Mouse (Mus musculus) liver, embryonic 13.5 days (tissue): ENCODE results near the gene Pfkfb3. TPM values are rescaled to one million over a fixed set of nuclear protein-coding genes. Genes with fewer than 3 reads are reported as not detected.

Experiments
- ATAC-seq: fragments of 200-750 bp; cut with Nextera tagmentation; 2 replicates; pipeline ENCODE4 v1.8.0; 2017; ENCODE audit warnings: low read depth, mild to moderate bottlenecking, moderate number of reproducible peaks, moderate library complexity
- DNase-seq: peaks from one replicate; pipeline ENCODE4 v3.0.0; 2022
- H3K27ac ChIP-seq: fragments of 300-500 bp; sonication (generic); 2 replicates; pipeline ENCODE4 v1.5.1; 2015; ENCODE audit warnings: moderate library complexity, mild to moderate bottlenecking, inconsistent platforms
- H3K27me3 ChIP-seq: fragments of 300-500 bp; sonication (generic); 2 replicates; pipeline ENCODE4 v1.6.1; 2015; ENCODE audit warnings: mild to moderate bottlenecking, inconsistent platforms
- H3K36me3 ChIP-seq: fragments of 300-500 bp; sonication (generic); 2 replicates; pipeline ENCODE4 v1.6.1; 2015; ENCODE audit warnings: mild to moderate bottlenecking, inconsistent platforms
- H3K4me1 ChIP-seq: fragments of 300-500 bp; sonication (generic); replicated peaks from 2 replicates; pipeline ENCODE4 v1.6.1; 2015; ENCODE audit warnings: inconsistent platforms
- H3K4me2 ChIP-seq: fragments of 300-500 bp; sonication (generic); 2 replicates; pipeline ENCODE4 v1.6.1; 2015; ENCODE audit warnings: inconsistent platforms, mild to moderate bottlenecking, moderate library complexity
- H3K4me3 ChIP-seq: fragments of 300-500 bp; sonication (generic); replicated peaks from 2 replicates; pipeline ENCODE4 v1.5.1; 2015; ENCODE audit warnings: mild to moderate bottlenecking, inconsistent platforms
- H3K9ac ChIP-seq: fragments of 300-500 bp; sonication (generic); 2 replicates; pipeline ENCODE4 v1.6.1; 2015; ENCODE audit warnings: mild to moderate bottlenecking, inconsistent platforms
- H3K9me3 ChIP-seq: fragments of 300-500 bp; sonication (generic); replicated peaks from 2 replicates; pipeline ENCODE4 v1.6.1; 2016; ENCODE audit warnings: inconsistent platforms
- WGBS: fragments of 180-500 bp; shearing (Covaris S2); methylation state at CpG from one replicate; pipeline ENCODE4 v1.1.7; 2015; ENCODE audit not compliant: insufficient replicate concordance; 5-methylcytosine and 5-hydroxymethylcytosine counted together
- polyA plus RNA-seq: library from polyadenylated mRNA; unstranded; fragments of >200 nt; fragmentation: Nextera tagmentation; extraction: Ambion mirVana; gene quantifications from 2 replicates; pipeline ENCODE4 v1.2.1, GENCODE M21; 2015

Gene Pfkfb3
- polyA plus RNA-seq, 1 experiment from 2014 or later = 7.2 TPM

- Histone ChIP-seq H3K4me3 (peak overlapping the region; percentile 61), H3K9me3 (no peaks in the 10 kb centered on the region), H3K4me1 (peaks cover 40% of the 10 kb centered on the region), H3K4me2 (peak overlapping the region; percentile 70), H3K9ac (peak overlapping the region; percentile 56), H3K27ac (peak overlapping the region; percentile 62), H3K36me3 (0 out of 2 replicates have a peak, but pooled peaks cover 3% of the 10 kb centered on the region), H3K27me3 (peaks cover 44% of the 10 kb centered on the region)
- under 1% methylated on average over 76 of the region's 76 CpGs for WGBS
- peak; percentile 82 for ATAC-seq
- peak; percentile 71 for DNase-seq
Measured at GRCm38 (mm10) chr2:11501301-11502254, 52.3 kb downstream of the Pfkfb3 start.

- 17% methylated on average over 8 of the region's 8 CpGs for WGBS
- H3K4me3 ChIP-seq = peak overlapping the region; percentile 61
- H3K9me3 ChIP-seq = no peaks in the 10 kb centered on the region
- peaks cover 44% of the 10 kb centered on the region for H3K27me3 ChIP-seq
- H3K9ac ChIP-seq = peak overlapping the region; percentile 56
- no peak for ATAC-seq
- 0 out of 2 replicates have a peak, but pooled peaks cover 3% of the 10 kb centered on the region for H3K36me3 ChIP-seq
- no peak for DNase-seq
- peaks cover 40% of the 10 kb centered on the region for H3K4me1 ChIP-seq
- peak overlapping the region; percentile 70 for H3K4me2 ChIP-seq
- H3K27ac ChIP-seq = no peak overlapping the region
Measured at GRCm38 (mm10) chr2:11500666-11501065, 53.2 kb downstream of the Pfkfb3 start.

GRCm38 (mm10) chr2:11496601-11497031 is 57.3 kb downstream of the Pfkfb3 start:
- no peak for ATAC-seq
- no peak overlapping the region for H3K4me3 ChIP-seq
- 54% methylated on average over 3 of the region's 3 CpGs for WGBS

GRCm38 (mm10) chr2:11494841-11495255 is 59.0 kb downstream of the Pfkfb3 start:
- H3K4me3 ChIP-seq = no peak overlapping the region
- no peak overlapping the region for H3K27ac ChIP-seq
- WGBS = 78% methylated on average over 7 of the region's 7 CpGs
- H3K4me2 ChIP-seq = no peak overlapping the region
- DNase-seq = no peak
- peaks cover 46% of the 10 kb centered on the region for H3K36me3 ChIP-seq
- H3K4me1 ChIP-seq = peaks cover 4% of the 10 kb centered on the region
- no peak for ATAC-seq
- no peaks in the 10 kb centered on the region for H3K9me3 ChIP-seq
- H3K9ac ChIP-seq = no peak overlapping the region
- H3K27me3 ChIP-seq = no peaks in the 10 kb centered on the region

More at GRCm38 (mm10) chr2:11496601-11497031, 57.3 kb downstream of the Pfkfb3 start:
- H3K27me3 ChIP-seq = peaks cover 10% of the 10 kb centered on the region
- H3K4me1 ChIP-seq = peaks cover 17% of the 10 kb centered on the region
- DNase-seq = no peak
- no peak overlapping the region for H3K4me2 ChIP-seq
- peaks cover 29% of the 10 kb centered on the region for H3K36me3 ChIP-seq
- H3K9me3 ChIP-seq = no peaks in the 10 kb centered on the region
- H3K27ac ChIP-seq = no peak overlapping the region
- no peak overlapping the region for H3K9ac ChIP-seq

GRCm38 (mm10) chr2:11492855-11493254 is 61.0 kb downstream of the Pfkfb3 start:
- ATAC-seq (no peak), DNase-seq (no peak)
- Histone ChIP-seq H3K9me3 (no peaks in the 10 kb centered on the region), H3K9ac (no peak overlapping the region), H3K36me3 (peaks cover 62% of the 10 kb centered on the region), H3K27ac (no peak overlapping the region), H3K27me3 (no peaks in the 10 kb centered on the region), H3K4me2 (no peak overlapping the region), H3K4me1 (no peaks in the 10 kb centered on the region), H3K4me3 (no peak overlapping the region)
- 78% methylated on average over 5 of the region's 5 CpGs for WGBS

- no peak for ATAC-seq
- H3K27ac ChIP-seq = no peak overlapping the region
- H3K9me3 ChIP-seq = no peaks in the 10 kb centered on the region
- H3K4me2 ChIP-seq = no peak overlapping the region
- no peaks in the 10 kb centered on the region for H3K4me1 ChIP-seq
- DNase-seq = no peak
- no peak overlapping the region for H3K4me3 ChIP-seq
- WGBS = 73% methylated on average over 3 of the region's 3 CpGs
- H3K27me3 ChIP-seq = no peaks in the 10 kb centered on the region
- H3K36me3 ChIP-seq = peaks cover 71% of the 10 kb centered on the region
- H3K9ac ChIP-seq = no peak overlapping the region
Measured at GRCm38 (mm10) chr2:11491471-11491870, 62.4 kb downstream of the Pfkfb3 start.

- no peak overlapping the region for H3K27ac ChIP-seq
- WGBS = 78% methylated on average over 4 of the region's 4 CpGs
- no peak overlapping the region for H3K4me3 ChIP-seq
- H3K27me3 ChIP-seq = no peaks in the 10 kb centered on the region
- no peak overlapping the region for H3K4me2 ChIP-seq
- peaks cover 80% of the 10 kb centered on the region for H3K36me3 ChIP-seq
- H3K4me1 ChIP-seq = no peaks in the 10 kb centered on the region
- ATAC-seq (no peak), DNase-seq (no peak)
- no peak overlapping the region for H3K9ac ChIP-seq
- no peaks in the 10 kb centered on the region for H3K9me3 ChIP-seq
Measured at GRCm38 (mm10) chr2:11490554-11490953, 63.3 kb downstream of the Pfkfb3 start.

- no peaks in the 10 kb centered on the region for H3K9me3 ChIP-seq
- ATAC-seq (no peak), DNase-seq (no peak)
- 83% methylated on average over 4 of the region's 4 CpGs for WGBS
- no peak overlapping the region for H3K27ac ChIP-seq
- no peak overlapping the region for H3K9ac ChIP-seq
- peaks cover 92% of the 10 kb centered on the region for H3K36me3 ChIP-seq
- H3K4me2 ChIP-seq = no peak overlapping the region
- no peaks in the 10 kb centered on the region; the same call in none of the 2 replicates for H3K4me1 ChIP-seq
- H3K4me3 ChIP-seq = no peak overlapping the region
- no peaks in the 10 kb centered on the region for H3K27me3 ChIP-seq
Measured at GRCm38 (mm10) chr2:11483226-11483625, 70.7 kb downstream of the Pfkfb3 start.

GRCm38 (mm10) chr2:11482364-11482763 is 71.5 kb downstream of the Pfkfb3 start:
- Histone ChIP-seq H3K4me2 (no peak overlapping the region), H3K27ac (no peak overlapping the region), H3K4me1 (no peaks in the 10 kb centered on the region; the same call in none of the 2 replicates), H3K4me3 (no peak overlapping the region), H3K9ac (no peak overlapping the region), H3K36me3 (peaks cover 92% of the 10 kb centered on the region), H3K27me3 (no peaks in the 10 kb centered on the region), H3K9me3 (no peaks in the 10 kb centered on the region)
- DNase-seq (no peak), ATAC-seq (no peak)
- 65% methylated on average over 7 of the region's 7 CpGs for WGBS

GRCm38 (mm10) chr2:11478960-11479359 is 74.9 kb downstream of the Pfkfb3 start:
- Histone ChIP-seq H3K4me2 (no peak overlapping the region), H3K9me3 (no peaks in the 10 kb centered on the region), H3K4me3 (no peak overlapping the region), H3K27ac (no peak overlapping the region), H3K4me1 (no peaks in the 10 kb centered on the region; the same call in none of the 2 replicates), H3K9ac (no peak overlapping the region), H3K27me3 (no peaks in the 10 kb centered on the region), H3K36me3 (peaks cover 86% of the 10 kb centered on the region)
- 26% methylated on average over 2 of the region's 2 CpGs for WGBS
- ATAC-seq (no peak), DNase-seq (no peak)

GRCm38 (mm10) chr2:11475316-11475715 is 78.6 kb downstream of the Pfkfb3 start:
- 82% methylated on average over 7 of the region's 7 CpGs for WGBS
- no peak for ATAC-seq
- no peaks in the 10 kb centered on the region for H3K27me3 ChIP-seq
- no peaks in the 10 kb centered on the region for H3K9me3 ChIP-seq
- no peak overlapping the region for H3K4me3 ChIP-seq
- H3K4me2 ChIP-seq = no peak overlapping the region
- no peak overlapping the region for H3K9ac ChIP-seq
- H3K36me3 ChIP-seq = peaks cover 77% of the 10 kb centered on the region
- no peak for DNase-seq
- H3K27ac ChIP-seq = no peak overlapping the region
- no peaks in the 10 kb centered on the region; the same call in none of the 2 replicates for H3K4me1 ChIP-seq
